Mouse (Mus musculus) spleen, postnatal 10 days (tissue): Measurements from ENCODE around the gene Msi1.
"Not testable (repeated sequence)": the region's sequence is repeated elsewhere in the genome, so short reads cannot be mapped to it uniquely, and the experiment has no call there.

Experiments
- DNase-seq, 2 experiments: peaks; one replicate each; pipeline ENCODE4 v3.0.0; 2021 to 2022; ENCODE audit warnings: low spot score in 2 of 2

Gene Msi1

DNA sequence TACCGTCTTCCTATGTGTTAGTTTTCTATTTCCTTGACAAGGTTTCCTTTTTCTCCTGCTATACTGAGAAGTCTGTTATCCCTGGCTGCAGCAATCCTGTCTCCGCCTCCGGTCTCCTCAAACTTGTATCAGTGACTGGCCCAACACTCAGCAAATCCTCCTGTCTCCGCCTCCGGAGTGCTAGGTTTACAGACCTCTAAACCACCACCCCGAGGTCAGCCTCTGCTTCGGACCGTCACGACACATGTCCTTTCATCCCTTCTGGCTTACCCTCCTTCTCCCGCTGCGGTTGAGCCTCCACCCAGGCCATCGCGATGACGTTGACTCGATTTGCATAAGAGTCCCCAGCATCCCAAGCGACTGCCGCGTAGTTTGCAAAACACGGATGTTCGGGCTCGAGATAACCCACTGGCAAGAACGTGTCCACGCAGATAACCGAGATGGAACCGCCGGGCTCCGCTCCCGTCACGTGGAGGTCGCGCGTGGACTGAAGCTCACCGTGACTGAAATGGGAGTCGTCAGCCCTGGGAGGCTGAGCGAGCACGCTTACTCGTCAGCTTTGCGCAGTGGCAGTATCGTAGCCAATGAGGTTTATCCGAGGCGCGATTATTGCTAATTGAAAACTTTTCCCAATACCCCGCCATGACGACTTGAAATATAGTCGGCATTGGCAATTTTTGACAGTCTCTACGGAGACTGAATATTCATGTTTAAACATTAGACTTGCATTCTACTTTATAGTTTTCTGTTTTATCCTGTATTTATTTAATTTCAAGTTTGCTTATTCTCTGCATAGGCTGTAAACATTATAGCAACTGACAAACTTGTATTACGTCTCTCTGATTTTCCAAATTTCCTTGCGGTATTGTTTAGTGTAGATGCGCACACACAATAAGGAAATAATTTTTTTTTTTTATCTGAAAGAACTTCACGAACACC lies 60.6 kb downstream of the Msi1 start:
- DNase-seq = peak; percentile 89 to 91

DNA sequence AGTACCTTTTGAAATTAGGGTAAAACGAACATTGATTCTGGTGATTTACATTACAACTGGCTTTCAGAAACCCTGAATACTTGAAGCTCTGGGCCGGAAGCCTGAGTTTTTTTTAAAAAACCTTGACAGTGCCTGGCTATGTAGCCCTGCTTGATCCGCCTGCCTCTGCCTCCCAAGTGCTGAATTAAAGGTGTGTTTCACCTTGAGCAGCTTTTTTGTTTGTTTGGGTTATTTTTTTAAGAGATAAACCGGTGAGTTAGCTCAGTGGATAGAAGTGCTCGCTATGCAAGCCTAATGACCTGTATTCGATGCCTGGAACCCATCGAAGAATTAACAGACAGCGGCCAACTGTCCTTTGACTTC lies 61.2 kb downstream of the Msi1 start:
- DNase-seq = no peak

DNA sequence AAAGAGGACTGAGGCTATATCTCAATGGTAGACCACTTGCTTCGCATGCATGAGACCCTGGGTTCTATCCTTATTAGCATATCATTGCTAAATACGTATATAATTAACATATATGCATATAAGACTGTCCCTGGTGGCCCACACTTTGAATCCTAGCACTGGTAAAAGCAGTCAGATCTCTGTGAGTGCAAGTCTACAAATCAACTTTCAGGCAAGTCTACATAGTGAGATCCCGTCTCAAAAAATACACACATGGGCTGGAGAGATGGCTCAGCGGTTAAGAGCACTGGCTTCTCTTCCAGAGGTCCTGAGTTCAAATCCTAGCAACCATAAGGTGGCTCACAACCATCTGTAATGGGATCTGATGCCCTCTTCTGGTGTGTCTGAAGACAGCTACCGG lies 61.7 kb downstream of the Msi1 start:
- DNase-seq = no peak

DNA sequence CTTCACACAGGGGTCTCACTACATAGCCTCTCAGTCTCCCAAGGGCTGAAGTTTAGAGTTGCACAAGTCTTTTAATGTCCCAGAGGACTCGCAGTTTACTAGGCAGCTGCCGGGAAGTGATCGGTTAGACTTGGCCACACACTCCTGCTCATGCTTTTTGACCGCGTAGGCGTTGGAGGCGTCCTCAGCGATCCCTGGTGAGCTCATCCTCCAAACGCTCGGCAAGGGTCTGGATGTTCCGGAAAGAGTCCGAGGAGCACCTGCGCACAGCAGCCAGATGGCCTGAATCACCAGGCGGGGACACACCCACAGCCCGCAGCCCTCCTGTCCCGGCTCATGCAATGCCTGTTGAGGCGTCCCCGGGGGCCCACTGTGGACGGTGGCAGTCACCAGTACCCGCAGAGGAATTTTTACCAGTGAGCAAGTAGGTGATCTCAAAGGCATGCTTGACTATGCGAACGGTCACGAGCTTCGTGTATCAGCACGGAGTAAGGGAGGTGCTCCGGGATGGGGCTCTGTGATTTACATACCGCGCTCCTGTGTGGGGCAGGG lies 62.4 kb downstream of the Msi1 start:
- DNase-seq = peak; percentile 46 to 51

DNA sequence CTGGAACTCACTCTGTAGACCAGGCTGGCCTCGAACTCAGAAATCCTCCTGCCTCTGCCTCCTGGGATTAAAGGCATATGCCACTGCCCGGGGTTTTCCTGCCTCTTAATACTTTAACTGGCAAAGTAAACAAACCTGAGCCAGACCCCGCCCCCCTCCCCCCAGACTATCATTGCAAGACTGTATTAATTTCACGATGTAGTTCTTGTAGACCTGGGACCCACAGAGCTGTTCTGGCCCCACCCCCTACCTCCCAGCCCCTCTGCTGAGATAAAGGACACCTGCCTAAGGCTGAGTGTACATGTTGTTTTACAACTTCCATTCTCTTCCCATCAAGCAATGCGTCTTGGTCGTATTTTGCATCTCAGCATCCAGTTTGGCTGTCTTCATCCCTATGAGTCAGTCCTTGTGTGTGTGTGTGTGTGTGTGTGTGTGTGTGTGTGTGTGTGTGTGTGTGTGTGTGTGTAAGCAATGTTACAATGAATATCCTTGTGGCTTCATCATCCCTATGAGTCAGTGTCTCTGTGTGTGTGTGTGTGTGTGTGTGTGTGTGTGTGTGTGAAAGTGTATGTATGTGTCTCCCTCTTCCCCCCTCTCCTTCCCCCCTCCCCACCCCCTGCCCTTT lies 63.4 kb downstream of the Msi1 start:
- no peak for DNase-seq

DNA sequence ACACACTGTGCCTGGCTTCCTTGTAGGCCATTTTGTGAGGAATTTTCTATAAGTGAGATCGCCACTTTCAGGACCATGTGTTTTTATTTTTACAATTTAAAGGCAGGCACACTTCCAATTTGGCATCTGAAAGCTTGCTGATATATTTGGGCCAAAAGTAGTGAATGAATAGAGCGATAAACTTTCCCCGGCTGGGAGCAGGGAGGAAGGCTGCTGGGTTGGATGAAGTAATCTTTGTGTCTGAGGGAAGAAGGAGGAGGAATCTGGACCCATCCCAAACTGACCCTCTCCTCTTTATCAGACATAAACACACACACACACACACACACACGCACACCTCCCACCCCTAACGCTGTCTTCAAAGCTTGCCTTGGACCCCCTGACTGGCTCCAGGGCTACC lies 64.0 kb downstream of the Msi1 start:
- DNase-seq = no peak

DNA sequence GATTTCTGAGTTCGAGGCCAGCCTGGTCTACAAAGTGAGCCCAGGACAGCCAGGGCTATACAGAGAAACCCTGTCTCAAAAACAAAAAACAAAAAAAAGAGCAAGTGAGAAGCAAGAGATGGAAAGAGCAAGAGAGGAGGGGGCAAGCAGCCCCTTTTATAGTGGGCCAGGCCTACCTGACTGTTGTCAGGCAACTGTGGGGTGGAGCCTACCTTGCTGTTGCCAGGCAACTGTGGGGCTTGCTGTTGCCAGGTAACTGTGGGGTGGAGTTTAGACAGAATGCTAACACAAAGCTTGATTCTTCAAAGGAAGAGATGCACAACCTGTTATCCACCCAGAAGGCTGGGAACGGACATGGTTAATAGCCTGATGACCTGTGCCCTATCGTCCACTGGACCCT lies 66.2 kb downstream of the Msi1 start:
- DNase-seq = not testable (repeated sequence)

DNA sequence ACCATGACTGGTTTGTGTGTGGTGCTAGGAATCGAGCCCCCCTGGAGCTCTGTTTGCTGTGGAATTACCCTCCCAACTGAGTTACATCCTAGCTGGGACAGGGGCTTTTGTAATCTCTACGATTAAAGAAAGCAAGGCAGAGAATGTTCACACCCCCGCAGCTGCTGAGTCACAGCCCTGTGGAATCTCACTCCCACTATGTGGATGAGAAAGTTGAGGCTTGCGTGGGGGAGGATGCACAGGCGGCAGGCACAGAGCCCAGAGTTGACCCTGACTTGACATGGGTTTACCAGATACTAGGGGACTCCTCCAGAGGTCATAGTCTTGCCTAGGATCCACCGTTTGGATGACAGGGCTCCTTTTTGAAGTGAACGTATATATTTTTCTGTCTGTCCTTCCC lies 67.6 kb downstream of the Msi1 start:
- no peak for DNase-seq

DNA sequence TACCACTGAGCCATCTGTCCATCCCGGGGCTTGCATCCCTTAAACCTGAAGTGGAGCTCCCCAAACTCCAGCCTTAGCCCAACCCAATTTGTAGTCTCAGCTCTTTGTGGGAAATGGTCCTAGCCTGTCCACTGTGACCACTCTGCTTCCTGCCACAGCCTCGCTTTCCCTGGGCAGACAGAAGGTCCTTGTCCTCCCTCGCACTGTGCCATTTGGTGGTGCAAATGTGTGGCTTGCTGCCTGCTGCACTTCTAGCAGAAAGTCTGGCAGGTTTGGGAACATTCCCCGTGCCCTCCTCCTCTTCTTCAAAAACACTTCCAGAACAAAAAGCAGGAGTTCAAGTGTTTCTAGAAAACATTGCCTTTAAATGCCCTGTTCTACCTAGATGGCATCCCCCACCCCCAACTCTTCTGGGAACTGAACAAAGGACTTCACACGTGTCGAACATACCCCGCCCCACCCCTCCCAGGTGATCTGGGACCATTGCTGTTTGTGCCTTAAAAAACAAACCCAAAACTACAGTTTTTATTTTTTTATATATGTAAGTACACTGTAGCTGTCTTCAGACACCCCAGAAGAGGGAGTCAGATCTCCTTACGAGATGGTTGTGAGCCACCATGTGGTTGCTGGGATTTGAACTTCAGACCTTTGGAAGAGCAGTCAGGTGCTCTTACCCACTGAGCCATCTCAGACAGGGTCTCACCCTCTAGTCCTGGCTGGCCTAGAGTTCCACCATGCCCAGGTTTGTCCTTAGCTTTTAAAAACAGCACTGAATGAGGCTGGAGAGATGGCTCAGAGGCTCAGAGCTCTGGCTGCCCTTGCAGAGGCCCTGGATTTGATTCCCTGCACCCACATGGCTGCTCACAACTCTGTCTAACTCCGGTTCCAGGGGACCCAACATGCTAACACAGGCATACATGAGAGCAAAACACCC lies 69.2 kb downstream of the Msi1 start:
- no peak for DNase-seq

DNA sequence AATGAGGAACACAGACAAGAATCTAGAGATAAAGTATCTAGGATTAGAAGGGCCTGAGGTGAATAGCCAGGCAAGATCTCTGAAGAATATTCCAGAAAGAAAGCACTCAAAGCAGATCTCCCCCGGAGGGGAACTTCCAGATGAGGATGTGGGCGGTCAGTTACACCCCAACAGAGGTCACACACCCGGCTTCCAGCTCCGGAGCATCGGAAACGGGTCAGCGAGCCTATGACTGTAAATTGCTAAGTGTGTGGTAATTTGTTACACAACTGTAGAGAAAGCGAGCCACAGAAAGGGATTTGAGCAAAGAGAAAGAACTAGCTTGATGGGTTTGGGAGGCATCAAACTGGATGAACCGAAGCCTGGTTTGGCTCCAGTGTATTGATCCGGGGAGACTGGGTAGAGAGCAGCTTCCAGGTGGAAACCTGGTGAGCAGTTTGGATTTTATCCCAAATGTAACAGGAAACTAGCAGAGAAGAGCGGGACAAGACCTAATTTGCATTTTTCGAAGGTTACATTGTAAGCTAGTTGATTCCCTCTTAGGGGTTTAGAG lies 71.1 kb downstream of the Msi1 start:
- DNase-seq = no peak

DNA sequence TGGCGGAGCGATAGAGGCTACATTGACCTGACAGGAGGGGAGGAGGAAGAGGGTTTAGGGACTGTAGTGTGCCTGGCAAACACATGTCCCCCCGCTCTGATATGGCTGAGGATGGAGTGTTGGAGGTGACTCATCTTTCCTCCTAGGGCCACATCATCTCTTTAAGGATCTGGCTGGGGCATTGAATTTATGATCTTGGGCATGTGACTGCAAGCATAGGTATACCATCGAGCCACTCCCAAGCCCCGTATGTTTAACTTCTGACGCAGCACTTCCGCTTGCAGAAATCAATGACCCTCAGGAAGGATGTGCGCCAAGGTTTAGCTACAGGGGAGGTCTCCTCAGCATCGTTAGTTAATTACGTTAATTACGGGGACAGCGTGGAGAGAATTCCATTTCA lies 73.6 kb downstream of the Msi1 start:
- no peak for DNase-seq
